In the genomic region with DNA sequence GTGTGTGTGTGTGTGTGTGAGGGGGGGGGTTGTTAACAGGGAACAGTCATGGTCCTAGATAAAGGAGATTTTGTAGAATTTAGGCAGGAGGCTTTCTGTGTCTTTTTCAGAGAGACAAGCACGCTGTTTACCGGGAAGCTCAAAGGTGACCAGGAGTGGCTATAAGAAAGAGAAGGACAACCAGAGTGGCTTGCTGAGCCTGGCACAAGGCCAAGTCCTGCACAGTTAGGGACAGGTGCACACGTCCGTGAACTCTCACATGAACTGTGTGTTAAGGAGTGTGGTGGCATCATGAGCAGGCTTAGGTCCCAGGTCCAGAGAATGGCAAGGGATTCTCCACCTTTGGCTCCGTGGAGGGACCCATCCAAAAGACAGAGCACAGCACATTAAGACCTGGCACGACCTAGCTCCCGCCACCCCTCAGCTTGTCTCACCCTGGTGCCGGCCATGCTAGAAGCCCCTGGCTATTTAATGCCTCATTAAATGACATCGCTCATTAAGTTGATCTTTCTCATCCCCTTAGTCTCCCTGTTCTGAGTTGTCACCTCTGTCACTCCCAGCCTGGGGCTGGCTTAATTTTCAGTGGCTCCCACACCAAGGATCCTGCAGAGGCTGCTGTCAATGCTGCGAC, we compare ENCODE assay signal across 22 mouse cellular contexts. TPM values are rescaled to one million over a fixed set of nuclear protein-coding genes. Genes with fewer than 3 reads are reported as not detected.
DNase-seq lines count a peak whose midpoint lies in the region; ATAC-seq and TF ChIP-seq lines count a peak whose summit lies in the region.
"Had no signal": no experiment of that assay in that cellular context is flagged by ENCODE, and none has a peak within 500 bp of the region (broad histone marks: within the 10 kb centered on the region; RNA-seq: fewer than 3 reads in every experiment).

No protein-coding gene starts in this region.

- ATAC-seq in kidney, embryonic 14.5 days (ENCODE audit: low FRiP score, low TSS enrichment), result peak; percentile 88
- ATAC-seq in kidney, embryonic 16.5 days (ENCODE audit: low FRiP score, low TSS enrichment), result peak; percentile 77
- ATAC-seq: forebrain, embryonic 13.5 days; hindbrain, embryonic 16.5 days had no signal

- H3K9ac ChIP-seq in kidney, embryonic 14.5 days (ENCODE audit: low read depth, low read length), result no peak overlapping the region
- no peak overlapping the region for H3K9ac ChIP-seq in kidney, embryonic 16.5 days (replicated peaks; ENCODE audit: low read length)
- H3K9ac ChIP-seq: forebrain, embryonic 13.5 days; neural tube, embryonic 13.5 days had no signal

- no peak overlapping the region for H3K27ac ChIP-seq in kidney, embryonic 14.5 days (ENCODE audit: low read depth, low read length)
- no peak overlapping the region for H3K27ac ChIP-seq in kidney, adult 2 months (ENCODE audit: insufficient read depth, low read depth, low read length)
- H3K27ac ChIP-seq in kidney, embryonic 16.5 days (ENCODE audit: low read length), result no peak overlapping the region
- H3K27ac ChIP-seq: forebrain, embryonic 13.5 days; gastrocnemius, adult 2 months; heart, embryonic 10.5 days; neural tube, embryonic 13.5 days had no signal

- H3K4me3 ChIP-seq in kidney, embryonic 14.5 days (ENCODE audit: low read length), result no peak overlapping the region
- no peak overlapping the region for H3K4me3 ChIP-seq in kidney, adult 2 months (ENCODE audit: insufficient read depth, low read depth, low read length)
- H3K4me3 ChIP-seq in kidney, embryonic 16.5 days (ENCODE audit: low read length), result no peak overlapping the region
- H3K4me3 ChIP-seq: forebrain, embryonic 13.5 days; gastrocnemius, adult 2 months; heart, embryonic 10.5 days; myocyte; neural tube, embryonic 13.5 days had no signal

- no peak for DNase-seq in kidney, adult 2 months
- peak; percentile 41 for DNase-seq in brain, embryonic 14.5 days (ENCODE audit: low read depth)
- DNase-seq in kidney, postnatal 4 days, result peak; percentile 21 to 39
- no peak for DNase-seq in thymus, postnatal 0 days (ENCODE audit: low spot score)
- DNase-seq in gastrocnemius, postnatal 25 days, result no peak
- no peak for DNase-seq in heart, adult 9 months (ENCODE audit: low spot score in 2 of 2)
- DNase-seq: adrenal gland, adult 8-10 months; B cell, adult 2 months; cerebellum, adult 2 months; gastrocnemius, adult 2 months; left cerebral cortex, postnatal 4 days; lung, postnatal 4 days; right cerebral cortex, adult 18-20 months; right cerebral cortex, postnatal 4 days had no signal

- H3K4me2 ChIP-seq in kidney, embryonic 14.5 days (replicated peaks; ENCODE audit: low read depth, low read length), result no peak overlapping the region
- H3K4me2 ChIP-seq in kidney, embryonic 16.5 days (replicated peaks; ENCODE audit: low read depth, low read length), result no peak overlapping the region
- H3K4me2 ChIP-seq: forebrain, embryonic 13.5 days; neural tube, embryonic 13.5 days had no signal

- H3K36me3 ChIP-seq in kidney, embryonic 14.5 days (ENCODE audit: control insufficient read depth, insufficient read depth, low read length), result no peaks in the 10 kb centered on the region
- no peaks in the 10 kb centered on the region for H3K36me3 ChIP-seq in kidney, adult 2 months (ENCODE audit: control insufficient read depth, insufficient read depth, low read length)
- H3K36me3 ChIP-seq in kidney, embryonic 16.5 days (ENCODE audit: insufficient read depth, low read length), result no peaks in the 10 kb centered on the region
- H3K36me3 ChIP-seq: G1E; heart, embryonic 10.5 days; neural tube, embryonic 13.5 days had no signal

- no peaks in the 10 kb centered on the region; the same call in 1 of the 2 replicates for H3K4me1 ChIP-seq in kidney, embryonic 14.5 days (ENCODE audit: control insufficient read depth, insufficient read depth, low read length)
- no peaks in the 10 kb centered on the region for H3K4me1 ChIP-seq in kidney, adult 2 months (ENCODE audit: control insufficient read depth, insufficient read depth, low read length)
- no peaks in the 10 kb centered on the region for H3K4me1 ChIP-seq in kidney, embryonic 16.5 days (ENCODE audit: insufficient read depth, low read length)
- H3K4me1 ChIP-seq: heart, embryonic 10.5 days had no signal

- H3K27me3 ChIP-seq in kidney, embryonic 14.5 days (ENCODE audit: control insufficient read depth, insufficient read depth, low read length), result peaks cover 9% of the 10 kb centered on the region; the same call in 1 of the 2 replicates
- no peaks in the 10 kb centered on the region for H3K27me3 ChIP-seq in kidney, adult 2 months (replicated peaks; ENCODE audit: control insufficient read depth, insufficient read depth, low read length)
- peaks cover 29% of the 10 kb centered on the region for H3K27me3 ChIP-seq in kidney, embryonic 16.5 days (ENCODE audit: insufficient read depth, low read length)
- H3K27me3 ChIP-seq: neural tube, embryonic 13.5 days had no signal

- no peak for TF ChIP-seq CTCF in kidney, adult 2 months (conservative IDR thresholded peaks at IDR 0.05; ENCODE audit: insufficient read depth, insufficient read length, low read depth, low read length)
- no peak for TF ChIP-seq CTCF in brain, embryonic 14.5 days (IDR thresholded peaks at IDR 0.05; ENCODE audit: borderline replicate concordance, extremely low read depth, insufficient read depth, insufficient read length)

- TF ChIP-seq POLR2A in kidney, adult 2 months (IDR thresholded peaks at IDR 0.05; ENCODE audit: low read depth, low read length), result no peak
- no peak for TF ChIP-seq POLR2A in brain, embryonic 14.5 days (IDR thresholded peaks at IDR 0.05; ENCODE audit: borderline replicate concordance, extremely low read depth, insufficient read depth, insufficient read length, poor library complexity, severe bottlenecking)

- H3K9me3 ChIP-seq in kidney, embryonic 14.5 days (ENCODE audit: control insufficient read depth, low read length), result no peaks in the 10 kb centered on the region
- H3K9me3 ChIP-seq in kidney, embryonic 16.5 days (ENCODE audit: low read length), result no peaks in the 10 kb centered on the region
- H3K9me3 ChIP-seq: forebrain, embryonic 13.5 days; G1E; heart, embryonic 10.5 days; neural tube, embryonic 13.5 days had no signal

- WGBS in kidney, embryonic 14.5 days, result 47% methylated on average over 10 of the region's 10 CpGs
- 28% methylated on average over 10 of the region's 10 CpGs for WGBS in kidney, adult 2 months
- 33% methylated on average over 10 of the region's 10 CpGs for WGBS in kidney, embryonic 16.5 days

RNA-seq across cellular contexts. Expression of gene Psmb2, which starts 33.0 kb away (rescaled TPM):
- polyA plus RNA-seq in kidney, embryonic 14.5 days (2014; fragmentation: Nextera tagmentation; extraction: Ambion mirVana), result 510 and 601 TPM in 2 replicates
- polyA plus RNA-seq in kidney, adult 2 months (2012; rRNA removed), result 180 and 189 TPM in 2 replicates
- polyA plus RNA-seq in brain, embryonic 14.5 days (2012; rRNA removed), result 253 and 284 TPM in 2 replicates
- 457 and 483 TPM in 2 replicates for polyA plus RNA-seq in kidney, embryonic 16.5 days (2015; fragmentation: Nextera tagmentation; extraction: Ambion mirVana)
- 566 and 594 TPM in 2 replicates for polyA plus RNA-seq in thymus, postnatal 0 days (2015; fragmentation: Nextera tagmentation; extraction: Ambion mirVana)
- 10 to 100 TPM; 79.9 to 90.5 TPM for total RNA-seq in gastrocnemius, postnatal 25 days (2021)

RNA-seq across cellular contexts. Expression of gene 5730409E04Rik, which starts 34.8 kb away (rescaled TPM):
- polyA plus RNA-seq in kidney, embryonic 14.5 days (2014; fragmentation: Nextera tagmentation; extraction: Ambion mirVana), result 2.4 and 2.6 TPM in 2 replicates
- 6.9 and 7.5 TPM in 2 replicates for polyA plus RNA-seq in kidney, adult 2 months (2012; rRNA removed)
- 10.4 and 19.2 TPM in 2 replicates for polyA plus RNA-seq in brain, embryonic 14.5 days (2012; rRNA removed)
- polyA plus RNA-seq in kidney, embryonic 16.5 days (2015; fragmentation: Nextera tagmentation; extraction: Ambion mirVana), result 1.5 and 2.2 TPM in 2 replicates
- polyA plus RNA-seq in thymus, postnatal 0 days (2015; fragmentation: Nextera tagmentation; extraction: Ambion mirVana), result 1.1 and 1.7 TPM in 2 replicates
- total RNA-seq in gastrocnemius, postnatal 25 days (2021), result 10 to 100 TPM; 14.3 to 17.8 TPM
- total RNA-seq: G1E had no signal
- polyA plus RNA-seq: G1E had no signal

Comparison
In these comparisons a context has a peak if more than half of its experiments do, and no peak if none do; other contexts are left out.
1. DNase-seq: peak in brain, embryonic 14.5 days (single experiment) and kidney, postnatal 4 days (2 of 2); none in kidney, adult 2 months (single experiment), thymus, postnatal 0 days (single experiment), gastrocnemius, postnatal 25 days (single experiment) and heart, adult 9 months (0 of 2).